Mouse (Mus musculus) adipocyte (in vitro differentiated cells): ENCODE data around the gene Hcar1.

Source experiments
- DNase-seq: peaks from one replicate; pipeline ENCODE4 v3.0.0-alpha.2; 2016; ENCODE audit warnings: low spot score

Gene Hcar1

DNA sequence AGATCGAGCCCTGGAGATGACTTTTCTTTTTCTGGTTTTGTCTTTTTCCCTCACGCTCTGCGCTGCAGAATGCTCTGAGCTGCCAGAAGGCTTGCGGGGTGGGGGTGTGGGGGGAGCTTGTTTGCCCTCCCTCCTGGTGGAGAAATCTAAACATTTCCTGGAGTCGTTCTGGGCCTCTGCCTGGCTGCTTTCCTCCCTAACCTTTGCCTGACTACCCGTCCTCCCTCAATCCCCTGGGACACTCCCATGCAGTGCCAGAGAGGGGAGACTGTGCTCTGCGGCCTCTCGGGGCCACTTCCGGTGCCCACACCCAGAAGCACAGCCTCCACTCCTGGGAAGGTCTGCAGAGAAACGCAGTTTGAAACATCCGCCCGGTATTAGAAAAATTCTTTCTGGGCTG is at the start of gene Hcar1:
Gene Hcar1, minus strand, starts transcription at position 93 of the 400 bp plus-strand sequence.
- DNase-seq, result peak; percentile 88

DNA sequence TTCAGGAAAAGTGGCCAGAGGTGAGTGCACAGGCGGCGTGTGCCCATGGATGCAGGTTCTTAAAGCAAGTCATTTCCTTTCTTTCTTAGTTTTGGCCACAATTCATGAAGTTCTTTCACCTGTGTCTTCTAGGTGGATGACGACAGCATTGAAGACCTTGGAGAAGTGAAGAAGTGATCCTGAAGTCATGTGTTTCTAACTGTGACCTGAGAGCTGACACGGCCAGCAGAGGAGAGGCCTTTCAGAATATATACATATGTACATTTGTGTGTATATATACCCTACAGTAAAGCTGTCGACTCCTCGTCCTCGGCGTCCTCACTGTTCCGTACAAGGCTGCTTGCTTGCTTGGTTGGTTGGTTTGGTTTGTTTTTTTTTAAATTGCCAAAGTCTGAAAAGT is 47.3 kb upstream of the Hcar1 start, which contains the start of gene Gm43518:
Gene Gm43518, plus strand, starts transcription at position 301 of the 400 bp plus-strand sequence.
- DNase-seq, result no peak

DNA sequence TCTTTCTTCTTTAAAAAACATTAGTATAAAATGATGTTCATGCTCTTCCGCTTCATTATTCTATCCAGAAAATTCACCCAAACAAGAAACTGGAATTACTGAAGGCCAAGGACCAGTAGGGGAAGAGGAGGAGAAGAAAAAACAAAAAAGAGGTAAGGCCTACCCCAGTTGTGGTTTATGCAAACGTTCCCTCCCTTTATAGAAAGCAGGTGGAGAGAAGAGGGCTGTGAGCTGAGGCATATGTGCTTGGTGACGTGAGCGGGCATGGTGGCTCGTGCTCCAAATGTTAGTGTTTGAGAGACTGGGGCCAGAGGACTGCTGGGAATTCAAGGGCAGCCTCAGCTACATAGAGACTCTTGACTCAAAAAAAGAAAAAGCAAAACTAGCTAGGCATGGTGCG is 42.3 kb upstream of the Hcar1 start:
- DNase-seq, result no peak

DNA sequence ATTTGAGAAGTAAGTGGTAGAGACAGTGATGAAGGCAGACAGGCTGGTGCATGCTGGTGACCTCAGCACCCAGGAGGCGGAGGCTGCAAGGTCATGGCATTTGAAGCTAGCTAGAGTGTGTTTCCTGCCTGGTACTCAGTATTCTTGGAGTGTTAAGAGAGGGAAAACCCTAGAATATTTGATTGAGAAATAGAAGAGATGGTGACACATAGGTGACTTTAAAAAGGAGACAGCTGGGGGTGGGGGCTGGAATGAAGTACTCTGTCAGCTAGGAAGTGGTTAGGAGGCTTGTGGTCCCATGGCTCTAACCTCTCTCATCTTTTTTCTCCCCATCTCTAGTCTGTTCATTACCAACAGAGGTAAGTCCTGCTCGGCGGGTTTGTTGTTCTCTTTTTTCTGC is 35.0 kb upstream of the Hcar1 start:
- DNase-seq, result no peak

DNA sequence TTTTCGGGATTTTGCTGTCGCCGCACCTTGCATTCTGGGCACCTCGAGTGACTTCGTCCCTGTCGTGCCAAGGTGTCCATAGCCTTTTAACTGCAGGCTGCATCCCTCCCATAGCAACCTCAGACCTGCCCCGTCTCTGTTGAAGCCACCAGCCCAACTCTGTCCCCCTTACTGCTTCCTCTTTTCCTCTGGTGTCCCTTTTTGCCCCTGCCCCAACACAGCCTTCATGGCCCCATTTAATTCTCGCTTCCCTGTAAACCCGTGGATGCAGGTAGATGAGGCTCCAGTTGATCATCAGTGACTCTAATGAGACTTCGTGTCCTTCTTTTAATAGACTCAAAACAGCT is 27.8 kb upstream of the Hcar1 start:
- DNase-seq, result no peak

DNA sequence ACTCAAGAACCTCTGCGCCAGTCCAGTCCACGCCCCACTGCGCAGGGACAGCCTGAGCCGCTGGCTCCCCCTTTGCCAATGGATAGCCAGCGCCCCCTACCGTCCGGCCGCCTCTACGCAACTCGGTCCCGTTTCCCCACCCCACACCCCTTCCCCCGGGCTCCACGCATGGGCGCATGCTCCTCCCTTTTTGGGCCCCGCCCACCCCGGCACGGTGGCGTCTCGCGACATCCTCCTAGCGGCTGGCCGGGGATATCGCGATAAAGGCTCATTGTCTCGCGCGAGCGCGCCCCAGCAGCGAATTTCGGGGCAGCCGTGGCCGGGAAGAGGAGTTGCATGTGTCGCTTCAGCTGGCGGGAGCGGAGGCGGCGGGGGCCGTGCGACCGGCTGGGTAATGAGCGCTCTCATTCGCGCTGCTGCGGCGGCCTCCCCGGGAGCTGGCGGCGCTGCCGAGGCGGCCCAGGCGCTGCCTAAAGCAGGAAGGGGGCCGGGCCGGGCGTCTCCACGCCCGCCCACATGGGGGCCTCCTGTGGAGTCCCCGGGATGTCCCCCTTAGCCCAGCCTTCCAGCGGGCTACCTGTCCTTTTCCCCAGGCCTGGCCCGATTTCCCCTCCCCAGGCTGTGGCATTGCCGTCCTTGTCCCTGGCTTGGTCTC is 27.3 kb upstream of the Hcar1 start, which contains the start of gene Denr:
Gene Denr, plus strand, starts transcription at position 200 of the 655 bp plus-strand sequence.
- DNase-seq, result peak; percentile 98

DNA sequence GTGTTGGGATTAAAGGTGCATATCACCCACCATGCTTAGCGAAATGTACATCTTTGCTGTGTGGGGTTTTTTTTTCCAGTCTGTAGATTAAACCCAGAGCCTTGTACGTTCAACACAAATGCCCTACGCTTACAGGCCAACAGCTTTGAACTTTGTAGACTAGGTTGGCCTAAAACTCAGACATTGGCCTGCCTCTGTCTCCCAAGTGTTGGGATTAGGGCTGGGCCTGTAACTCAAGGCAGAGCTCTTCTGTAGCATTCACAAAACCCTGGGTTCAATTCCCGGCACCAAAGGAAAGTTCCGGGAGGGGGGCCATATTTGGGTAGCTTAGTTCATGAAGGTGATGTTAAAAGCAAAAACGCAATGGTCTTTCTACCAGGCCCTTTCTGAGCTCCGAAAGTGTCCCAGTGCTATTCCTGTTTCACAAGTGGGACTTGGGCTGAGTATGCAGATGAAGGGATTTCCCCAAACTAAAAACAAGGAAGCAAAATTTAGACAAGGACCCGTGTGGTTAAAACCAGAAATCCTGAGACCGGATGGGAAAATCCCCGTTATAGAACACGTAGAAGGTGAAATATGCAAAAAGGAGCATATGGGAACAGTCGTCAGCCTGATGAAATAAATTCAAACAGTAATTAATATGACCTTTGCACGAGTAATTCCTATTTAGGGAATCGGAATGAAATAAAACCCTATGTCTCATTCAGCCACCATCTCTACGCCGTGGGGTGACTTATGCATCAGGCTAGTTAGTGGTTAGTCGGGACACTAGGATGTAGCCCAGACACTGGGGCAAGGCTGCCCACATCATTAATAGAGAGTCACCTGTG is 26.5 kb upstream of the Hcar1 start:
- DNase-seq, result peak; percentile 54

DNA sequence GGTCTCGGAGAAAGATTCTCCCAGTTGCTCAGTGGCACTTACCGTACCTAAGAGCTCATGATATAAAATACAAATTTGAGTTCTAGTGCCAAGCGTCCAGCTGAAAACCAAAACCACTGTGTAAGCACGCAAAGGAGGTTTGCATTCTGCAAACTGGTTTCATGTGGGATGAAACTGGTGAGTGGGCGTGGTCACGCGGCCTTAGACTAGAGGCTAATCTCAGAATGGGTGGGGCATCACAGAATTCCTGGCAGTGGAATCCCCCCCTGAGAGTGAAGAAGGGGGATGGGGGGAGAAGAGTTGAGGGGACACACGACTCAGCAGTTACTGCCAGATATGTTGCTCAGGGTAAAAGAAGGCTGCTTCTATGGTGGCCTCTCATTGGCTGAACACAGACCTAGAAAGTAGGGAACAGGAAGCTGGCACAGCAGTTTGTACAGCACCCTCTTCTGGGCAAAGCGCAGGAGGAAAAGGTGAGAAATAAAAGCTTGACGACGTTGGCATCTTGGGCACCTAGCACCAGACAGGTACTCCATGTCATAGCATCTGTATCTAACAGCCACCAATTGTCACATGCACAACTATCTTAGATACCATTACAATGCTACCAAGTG is 24.3 kb upstream of the Hcar1 start:
- no peak for DNase-seq

DNA sequence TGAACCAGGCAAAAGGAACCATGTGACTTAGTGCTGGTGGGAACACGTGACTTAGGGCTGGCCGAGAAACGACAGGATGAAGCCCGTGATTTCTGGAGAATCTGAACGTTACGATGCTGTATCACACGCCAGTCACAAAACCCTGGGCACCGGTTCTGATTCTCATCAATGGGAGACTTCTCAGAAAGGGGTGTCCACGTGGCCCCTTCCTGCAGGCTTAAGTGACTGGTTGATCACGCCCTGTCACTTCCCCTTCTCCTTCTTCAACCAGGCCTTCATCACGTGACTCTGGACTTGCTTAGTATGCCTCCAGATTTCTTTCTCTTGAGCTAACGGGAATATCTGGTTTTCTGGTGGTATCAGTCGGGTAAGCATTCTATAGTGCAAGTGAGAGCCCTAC is 17.5 kb upstream of the Hcar1 start:
- DNase-seq, result no peak

DNA sequence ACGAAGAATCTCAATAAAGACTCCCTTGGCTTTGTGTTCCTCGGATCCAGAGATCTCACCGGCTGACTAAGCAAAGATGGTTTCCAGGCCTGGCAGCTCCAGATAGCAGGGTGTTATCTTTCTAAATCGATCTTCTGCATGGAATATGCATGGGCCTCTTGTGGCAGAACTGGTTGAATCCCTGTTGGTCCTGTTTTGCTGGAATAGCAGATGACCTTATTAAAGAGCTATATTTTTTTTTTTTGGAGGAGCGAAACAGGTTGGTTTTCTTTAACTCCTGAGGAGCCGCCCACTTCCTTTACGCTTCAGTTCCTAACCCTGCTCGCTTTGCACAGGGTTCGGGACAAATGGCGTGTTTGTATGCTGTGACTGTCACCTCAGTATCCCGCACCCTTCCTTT is 16.6 kb upstream of the Hcar1 start:
- DNase-seq, result no peak

DNA sequence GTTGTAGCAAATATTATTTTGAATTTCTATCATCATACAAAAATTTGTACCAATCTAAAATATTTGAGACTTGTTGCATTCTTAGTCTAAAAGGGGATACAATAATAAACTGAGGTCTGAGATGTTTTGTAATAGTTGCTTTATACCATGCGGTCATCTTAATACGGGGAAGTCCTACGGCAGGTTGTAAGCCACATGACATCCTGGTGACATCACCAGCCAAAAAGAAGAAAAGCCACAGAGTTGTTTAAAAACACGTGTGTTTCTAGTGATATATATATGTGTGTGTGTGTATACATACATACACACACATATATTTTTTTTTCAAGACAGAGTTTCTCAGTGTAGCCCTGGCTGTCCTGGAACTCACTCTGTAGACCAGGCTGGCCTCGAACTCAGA is 13.7 kb upstream of the Hcar1 start:
- DNase-seq, result no peak

DNA sequence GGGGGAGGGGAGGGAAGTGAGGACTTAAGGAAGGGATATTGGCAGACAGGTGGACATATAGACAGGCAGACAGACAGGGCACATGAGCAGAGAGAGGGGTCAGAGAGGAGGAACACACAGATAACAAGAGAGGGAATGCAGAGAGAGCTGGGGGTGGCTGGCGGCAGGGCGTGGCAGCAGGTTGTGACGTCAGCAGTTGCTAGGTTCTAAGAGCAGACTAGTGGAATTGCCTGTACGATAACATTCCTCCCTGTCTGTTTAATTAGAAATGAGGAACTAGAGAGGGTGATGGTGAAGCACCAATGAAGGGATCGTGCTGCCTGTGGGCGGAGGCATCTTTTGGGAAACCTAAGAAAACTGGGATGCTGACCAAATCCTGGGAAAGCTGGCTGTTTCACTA is 11.8 kb upstream of the Hcar1 start:
- DNase-seq, result peak; percentile 40

DNA sequence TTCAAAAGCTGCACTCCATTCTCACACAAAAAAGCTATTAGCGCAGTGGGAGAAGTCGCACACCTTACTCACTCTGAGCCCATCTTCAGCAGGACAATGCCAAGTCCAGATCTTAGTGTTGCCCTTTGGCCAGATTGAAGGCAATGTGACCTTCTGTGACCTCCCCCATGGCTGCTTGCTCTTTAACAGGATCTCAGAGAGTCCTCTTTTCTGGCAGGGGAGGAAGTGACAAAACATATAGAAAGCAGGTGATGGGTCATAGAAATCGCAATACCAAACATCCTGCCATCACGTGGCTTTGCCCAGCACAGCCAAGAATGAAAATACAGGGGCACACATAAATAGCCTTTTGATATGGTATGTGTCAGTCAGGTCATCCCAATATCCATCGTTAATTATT is 11.2 kb upstream of the Hcar1 start:
- no peak for DNase-seq

DNA sequence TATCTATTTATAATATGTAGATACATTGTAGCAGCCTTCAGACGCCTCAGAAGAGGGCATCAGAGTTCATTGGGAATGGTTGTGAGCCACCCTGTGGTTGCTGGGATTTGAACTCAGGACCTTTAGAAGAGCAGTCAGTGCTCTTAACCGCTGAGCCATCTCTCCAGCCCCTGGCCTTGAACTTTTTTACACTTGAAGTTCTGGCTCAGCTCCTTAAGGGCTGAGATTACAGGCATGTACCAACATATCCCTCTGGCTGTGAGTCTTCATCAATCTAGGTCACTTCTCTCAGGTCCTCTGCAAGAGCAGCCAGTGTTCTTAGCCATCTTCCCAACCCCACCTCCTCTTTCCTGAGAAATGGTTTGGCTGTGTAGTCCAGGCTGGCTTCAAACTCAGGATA is 10.5 kb upstream of the Hcar1 start:
- DNase-seq, result no peak

DNA sequence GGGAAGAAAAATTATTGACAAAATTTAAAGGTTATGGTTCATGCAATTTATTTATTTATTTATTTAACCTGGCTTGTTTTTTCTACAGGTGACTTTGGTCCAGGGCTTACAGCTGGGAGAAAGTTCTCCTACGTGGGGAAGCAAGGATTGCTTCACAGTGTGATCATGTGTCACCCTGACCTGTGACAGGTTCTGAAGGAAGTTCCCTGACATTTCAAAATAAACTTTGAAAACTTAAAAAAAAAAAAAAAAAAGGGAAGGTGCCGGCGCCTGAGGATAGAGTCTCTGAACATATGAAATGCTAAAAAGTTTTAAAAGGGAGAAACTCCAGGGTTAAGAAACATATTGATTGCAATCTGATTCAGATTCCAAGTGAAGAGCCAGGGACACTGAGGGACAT is 6.5 kb upstream of the Hcar1 start:
- no peak for DNase-seq

DNA sequence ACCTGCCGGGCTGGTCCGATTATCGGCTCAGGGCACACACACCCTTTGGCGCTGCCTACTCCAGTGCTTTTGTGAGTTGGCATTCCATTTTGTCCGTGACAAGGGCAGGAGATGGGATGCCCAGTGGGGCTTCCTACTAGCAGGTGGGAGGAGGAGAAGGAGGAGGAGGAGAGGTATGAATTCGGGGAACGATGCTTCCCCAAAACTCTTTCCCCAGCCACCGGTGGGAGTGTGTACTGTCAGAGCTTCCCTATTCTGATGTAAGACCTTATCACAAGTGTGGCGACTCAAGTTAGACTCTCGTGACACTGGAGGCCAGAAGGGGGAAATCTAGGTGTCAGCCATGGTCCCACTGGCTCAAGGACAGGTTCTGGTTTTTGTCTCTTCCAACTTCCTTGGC is 4.5 kb upstream of the Hcar1 start:
- DNase-seq, result no peak

DNA sequence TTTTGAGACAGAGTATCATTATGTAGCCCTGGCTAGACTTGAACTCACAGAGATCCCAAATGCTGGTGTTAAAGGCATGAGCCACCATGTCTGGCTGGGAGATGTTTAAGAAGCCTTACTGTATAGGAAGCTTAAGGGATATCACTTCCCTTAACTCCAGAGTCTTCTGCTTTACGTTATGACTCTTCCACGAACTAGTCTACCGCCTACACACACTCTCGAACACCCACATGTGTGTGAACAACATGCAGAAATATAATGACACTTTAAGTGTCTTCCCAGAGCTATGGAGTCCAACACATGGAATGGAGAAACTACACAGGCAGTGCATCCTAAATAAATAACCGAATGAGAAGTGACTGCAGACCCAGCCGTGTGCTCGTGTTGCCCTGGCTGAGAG is 4.1 kb upstream of the Hcar1 start:
- no peak for DNase-seq

DNA sequence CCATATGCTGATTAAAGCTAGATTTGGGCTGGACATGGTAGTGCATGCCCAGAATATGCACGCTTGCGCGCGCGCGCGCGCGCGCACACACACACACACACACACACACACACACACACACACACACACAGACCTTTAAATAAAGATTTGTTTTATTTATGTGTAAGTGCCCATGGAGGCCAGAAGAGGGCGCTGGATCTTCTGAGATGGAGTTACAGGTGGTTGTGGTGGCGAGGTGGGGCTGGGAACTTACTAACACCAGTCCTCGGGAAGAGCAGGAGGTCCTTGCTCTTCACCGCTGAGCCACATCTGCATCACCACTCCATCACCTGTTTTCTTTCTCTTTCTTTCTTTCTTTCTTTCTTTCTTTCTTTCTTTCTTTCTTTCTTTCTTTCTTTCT is 958 bp upstream of the Hcar1 start:
- DNase-seq, result no peak

DNA sequence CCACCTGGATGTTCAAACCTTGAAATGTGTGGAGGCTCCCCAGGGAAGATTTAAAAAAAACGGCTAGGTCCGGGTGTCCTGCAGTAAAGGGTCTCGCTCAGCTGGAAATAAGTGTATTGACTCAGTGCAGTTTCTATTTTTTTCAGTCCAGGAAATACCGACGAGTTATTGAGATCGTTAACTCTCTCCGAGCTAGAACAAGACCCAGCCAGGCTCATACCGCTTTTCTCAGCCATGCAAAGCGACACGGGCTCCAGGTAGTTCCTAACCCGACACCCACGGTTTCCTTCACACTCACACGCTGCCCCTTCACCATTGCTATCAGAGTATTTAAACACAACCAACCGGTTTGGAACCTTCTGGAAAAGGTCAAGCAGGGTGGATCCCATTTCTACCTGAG is 1.8 kb downstream of the Hcar1 start:
- no peak for DNase-seq

DNA sequence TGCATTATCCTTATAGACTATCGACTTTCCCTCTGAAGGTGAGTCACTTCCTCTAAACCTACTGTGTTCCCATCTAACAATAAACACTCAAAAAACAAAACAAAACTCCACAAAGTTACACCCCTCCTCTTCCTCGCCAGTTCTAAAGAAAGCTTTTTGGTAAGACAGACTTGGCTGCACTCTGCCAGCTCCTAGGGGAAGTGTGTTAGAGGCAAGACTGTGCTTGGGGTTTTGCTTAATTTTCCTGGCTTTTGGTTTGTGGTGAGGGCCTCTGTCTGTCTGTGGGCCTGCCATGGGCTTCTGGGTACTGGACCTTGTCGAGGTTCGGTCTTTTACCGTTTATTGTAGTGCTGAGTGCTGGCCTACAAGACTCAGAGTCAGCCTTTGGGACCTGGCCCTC is 5.6 kb downstream of the Hcar1 start:
- peak; percentile 70 for DNase-seq

DNA sequence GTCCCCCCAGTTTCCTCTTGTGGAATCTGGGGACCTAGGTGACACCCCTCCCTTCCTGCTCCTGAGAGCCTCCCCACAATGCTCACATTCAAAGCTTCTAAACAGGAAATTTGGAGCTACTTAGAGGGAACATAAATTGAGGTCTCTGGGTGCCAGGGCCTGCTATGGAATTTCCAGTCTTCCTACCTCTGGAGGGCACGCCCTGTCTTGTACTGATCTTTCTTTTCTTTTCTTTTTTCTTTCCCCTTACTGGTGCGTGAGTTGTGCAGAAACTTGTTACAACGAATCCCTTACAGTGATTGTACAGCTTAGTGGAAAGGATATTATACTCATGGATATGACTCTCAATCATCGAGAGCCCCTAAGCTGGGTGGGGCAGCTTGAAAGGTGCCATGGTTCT is 10.2 kb downstream of the Hcar1 start:
- no peak for DNase-seq

DNA sequence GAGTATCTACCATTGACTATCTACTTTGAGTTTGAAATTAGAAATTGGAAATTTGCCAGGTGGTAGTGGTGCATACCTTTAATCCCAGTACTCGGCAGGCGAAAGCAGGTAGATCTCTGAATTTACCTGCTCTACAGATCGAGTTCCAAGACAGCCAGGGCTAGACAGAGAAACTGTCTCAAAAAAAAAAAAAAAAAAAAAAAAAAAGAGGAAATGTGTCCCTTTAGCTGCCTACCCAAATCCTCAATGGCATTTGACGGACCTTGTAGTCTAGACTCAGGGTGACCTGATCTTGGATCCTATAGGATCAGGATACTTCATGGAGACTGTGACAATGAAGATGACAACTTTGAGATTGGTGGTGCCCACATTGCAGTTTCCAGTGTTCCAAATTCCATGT is 13.4 kb downstream of the Hcar1 start:
- no peak for DNase-seq

DNA sequence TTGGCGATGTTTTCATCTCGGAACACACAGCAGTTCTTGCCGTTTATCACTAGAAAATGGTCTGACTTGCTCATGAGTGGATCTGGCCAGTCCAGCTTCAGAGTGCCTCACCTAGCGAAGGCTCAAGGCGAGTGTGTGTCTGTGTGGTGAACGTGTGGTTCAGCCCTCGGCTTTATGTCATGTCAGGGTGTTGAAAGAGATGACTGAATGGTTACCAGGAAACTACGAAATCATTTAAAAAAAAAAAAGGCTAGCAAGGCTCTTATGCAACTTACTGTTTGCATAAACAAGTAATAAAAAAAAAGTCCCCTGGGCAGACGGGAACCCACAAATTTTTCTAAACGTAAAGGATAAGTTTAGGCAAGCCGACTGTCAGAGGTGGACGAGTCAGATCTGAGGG is 14.5 kb downstream of the Hcar1 start, which contains the start of gene Hcar2:
Gene Hcar2, minus strand, starts transcription at position 135 of the 400 bp plus-strand sequence.
- peak; percentile 67 for DNase-seq
